Mouse (Mus musculus): ENCODE data around the gene Phyhipl.

DNA sequence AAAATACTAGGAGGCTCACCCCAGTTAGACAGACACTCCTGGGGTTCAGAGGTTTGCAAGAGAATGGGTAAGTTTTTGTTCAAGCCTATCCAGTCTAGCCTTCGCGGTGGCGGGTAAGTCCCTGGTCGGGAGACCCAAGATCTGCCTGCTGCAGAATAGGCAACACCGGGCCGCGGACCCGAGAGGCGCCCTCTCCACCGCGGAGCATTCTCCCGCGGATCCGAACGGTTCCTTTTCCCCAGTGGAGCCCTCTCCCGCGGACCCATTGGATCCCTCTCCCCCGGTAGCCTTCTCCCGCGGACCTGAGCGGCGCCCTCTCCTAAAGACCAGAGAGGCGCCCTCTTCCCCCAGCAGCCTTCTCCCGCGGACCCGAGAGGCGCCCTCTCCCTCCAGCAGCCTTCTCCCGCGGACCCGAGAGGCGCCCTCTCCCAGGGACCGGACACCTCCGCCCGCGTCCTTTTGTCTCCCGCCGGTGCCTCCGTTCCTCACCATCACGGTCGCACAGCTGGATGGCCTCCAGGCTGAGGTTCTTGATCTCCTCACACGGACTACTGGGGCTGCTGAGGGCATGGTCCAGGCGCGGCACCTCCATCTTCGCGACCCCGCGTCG is 57.1 kb downstream of the Phyhipl start:
- TF ChIP-seq POLR2A (IDR thresholded peaks at IDR 0.05; ENCODE audit: insufficient read depth, low read depth, low read length) (no peak), CTCF (IDR thresholded peaks at IDR 0.05; ENCODE audit: insufficient read depth, low read depth, low read length) (no peak)
